Mouse (Mus musculus) lung, embryonic 15.5 days (tissue): ENCODE measurements around the gene Srrm1. TPM values are rescaled to one million over a fixed set of nuclear protein-coding genes. Genes with fewer than 3 reads are reported as not detected.

Experiments used
- ATAC-seq: fragments of 200-750 bp; cut with Nextera tagmentation; 2 replicates; pipeline ENCODE4 v1.8.0; 2017; ENCODE audit warnings: moderate number of reproducible peaks, borderline replicate concordance; ENCODE audit not compliant: low FRiP score, low TSS enrichment; ENCODE audit errors: extremely low read depth
- H3K27ac ChIP-seq: fragments of 300-500 bp; sonication (generic); 2 replicates; pipeline ENCODE4 v1.5.1; 2015; ENCODE audit warnings: moderate library complexity, mild to moderate bottlenecking, inconsistent platforms
- H3K27me3 ChIP-seq: fragments of 300-500 bp; sonication (generic); 2 replicates; pipeline ENCODE4 v1.6.1; 2015; ENCODE audit warnings: inconsistent platforms
- H3K36me3 ChIP-seq: fragments of 300-500 bp; sonication (generic); 2 replicates; pipeline ENCODE4 v1.6.1; 2015; ENCODE audit warnings: inconsistent platforms
- H3K4me1 ChIP-seq: fragments of 300-500 bp; sonication (generic); 2 replicates; pipeline ENCODE4 v1.6.1; 2015; ENCODE audit warnings: inconsistent platforms
- H3K4me2 ChIP-seq: fragments of 300-500 bp; sonication (generic); 2 replicates; pipeline ENCODE4 v1.6.1; 2015; ENCODE audit warnings: inconsistent platforms, mild to moderate bottlenecking, moderate library complexity
- H3K4me3 ChIP-seq: fragments of 300-500 bp; sonication (generic); 2 replicates; pipeline ENCODE4 v1.5.1; 2015; ENCODE audit warnings: mild to moderate bottlenecking, inconsistent platforms
- H3K9ac ChIP-seq: fragments of 300-500 bp; sonication (generic); 2 replicates; pipeline ENCODE4 v1.6.1; 2015; ENCODE audit warnings: inconsistent platforms
- H3K9me3 ChIP-seq: fragments of 300-500 bp; sonication (generic); 2 replicates; pipeline ENCODE4 v1.6.1; 2016; ENCODE audit warnings: inconsistent platforms
- WGBS: fragments of 180-500 bp; shearing (Covaris S2); methylation state at CpG from one replicate; pipeline ENCODE4 v1.1.7; 2015; 5-methylcytosine and 5-hydroxymethylcytosine counted together
- polyA plus RNA-seq: library from polyadenylated mRNA; unstranded; fragments of >200 nt; fragmentation: Nextera tagmentation; extraction: Ambion mirVana; gene quantifications from 2 replicates; pipeline ENCODE4 v1.2.1, GENCODE M21; 2015

Srrm1 gene
- polyA plus RNA-seq, 1 experiment from 2014 or later, result 199 TPM

DNA sequence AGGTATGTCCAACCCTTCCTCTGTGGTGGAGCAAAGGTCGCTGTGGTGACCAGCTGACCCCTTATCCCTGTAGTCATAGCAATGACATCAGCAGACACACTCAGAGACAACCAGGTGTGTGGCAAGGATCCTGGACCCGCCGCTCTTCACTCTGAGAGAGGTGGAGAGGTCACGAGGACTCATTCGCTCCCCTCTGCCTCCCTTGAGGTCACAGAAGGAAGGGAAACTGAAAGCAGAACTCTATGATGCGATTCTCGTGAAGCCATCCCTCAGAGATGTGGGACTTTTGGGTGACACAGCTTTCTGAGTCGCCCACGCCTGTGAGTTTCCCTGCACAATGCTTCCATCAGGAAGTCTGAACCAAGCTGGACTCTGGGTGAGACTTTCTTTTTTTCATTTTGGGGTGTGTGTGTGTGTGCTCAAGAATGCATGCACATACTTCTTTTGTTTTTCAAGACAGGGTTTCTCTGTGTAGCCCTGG, 39.3 kb downstream of the Srrm1 start:
- Histone ChIP-seq H3K9ac (no peak overlapping the region), H3K27ac (peak overlapping the region; percentile 93), H3K4me2 (peak overlapping the region; percentile 34), H3K27me3 (no peaks in the 10 kb centered on the region), H3K4me1 (peaks cover 34% of the 10 kb centered on the region), H3K9me3 (no peaks in the 10 kb centered on the region; the same call in 1 of the 2 replicates), H3K4me3 (no peak overlapping the region), H3K36me3 (peaks cover 37% of the 10 kb centered on the region)
- 54% methylated on average over 9 of the region's 9 CpGs for WGBS
- no peak; the same call in 1 of the 2 replicates for ATAC-seq

GRCm38 (mm10) chr4:135313111-135313691, 39.9 kb downstream of the Srrm1 start:
- H3K27ac ChIP-seq, result peak overlapping the region; percentile 93
- peaks cover 31% of the 10 kb centered on the region for H3K36me3 ChIP-seq
- peak overlapping the region; percentile 34 for H3K4me2 ChIP-seq
- 0 out of 2 replicates have a peak overlapping the region, but pooled peaks have one; percentile 2 for H3K9ac ChIP-seq
- H3K9me3 ChIP-seq, result no peaks in the 10 kb centered on the region; the same call in 1 of the 2 replicates
- H3K4me1 ChIP-seq, result peaks cover 34% of the 10 kb centered on the region
- 30% methylated on average over 17 of the region's 17 CpGs for WGBS
- no peaks in the 10 kb centered on the region for H3K27me3 ChIP-seq
- peak; percentile 72 for ATAC-seq
- no peak overlapping the region for H3K4me3 ChIP-seq

- ATAC-seq, result peak; percentile 89
- Histone ChIP-seq H3K36me3 (peaks cover 30% of the 10 kb centered on the region), H3K4me2 (peak overlapping the region; percentile 34), H3K9ac (0 out of 2 replicates have a peak overlapping the region, but pooled peaks have one; percentile 2), H3K9me3 (no peaks in the 10 kb centered on the region; the same call in 1 of the 2 replicates), H3K27ac (peak overlapping the region; percentile 93), H3K4me3 (no peak overlapping the region), H3K4me1 (peaks cover 35% of the 10 kb centered on the region), H3K27me3 (no peaks in the 10 kb centered on the region)
- 26% methylated on average over 4 of the region's 4 CpGs for WGBS
Observed at GRCm38 (mm10) chr4:135312706-135313105, 40.4 kb downstream of the Srrm1 start.

GRCm38 (mm10) chr4:135310371-135310770, 42.8 kb downstream of the Srrm1 start:
- ATAC-seq, result no peak

DNA sequence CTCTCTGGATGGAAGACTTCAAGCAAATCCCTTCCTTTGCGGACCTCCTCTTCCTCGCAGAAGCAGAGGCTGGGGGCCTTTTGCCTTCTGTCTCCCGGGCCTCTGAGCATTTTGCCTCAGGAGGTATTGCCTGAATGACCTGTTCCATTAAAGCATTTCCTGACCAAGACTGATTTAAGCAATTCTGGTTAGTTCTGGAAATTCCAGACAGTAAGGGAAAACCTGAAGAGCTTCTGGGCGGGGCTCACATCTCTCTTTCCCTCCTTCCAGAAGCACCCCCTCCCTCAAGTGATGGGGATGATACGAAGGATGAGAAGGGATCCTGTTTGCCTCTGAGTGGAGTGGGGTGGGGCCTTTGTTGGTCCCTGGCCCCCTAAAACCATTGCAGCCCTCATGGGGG, 43.4 kb downstream of the Srrm1 start:
- H3K9me3 ChIP-seq, result no peaks in the 10 kb centered on the region
- no peak overlapping the region for H3K4me3 ChIP-seq
- 61% methylated on average over 5 of the region's 5 CpGs for WGBS
- ATAC-seq, result no peak
- H3K36me3 ChIP-seq, result peaks cover 3% of the 10 kb centered on the region
- H3K4me2 ChIP-seq, result no peak overlapping the region
- no peak overlapping the region for H3K27ac ChIP-seq
- no peak overlapping the region for H3K9ac ChIP-seq
- peaks cover 49% of the 10 kb centered on the region for H3K4me1 ChIP-seq
- H3K27me3 ChIP-seq, result no peaks in the 10 kb centered on the region

More at GRCm38 (mm10) chr4:135310371-135310770, 42.8 kb downstream of the Srrm1 start:
- WGBS, result 71% methylated on average over 8 of the region's 8 CpGs
- Histone ChIP-seq H3K27ac (no peak overlapping the region), H3K9ac (no peak overlapping the region), H3K27me3 (no peaks in the 10 kb centered on the region), H3K4me2 (no peak overlapping the region), H3K4me1 (peaks cover 49% of the 10 kb centered on the region), H3K4me3 (no peak overlapping the region), H3K9me3 (no peaks in the 10 kb centered on the region; the same call in 1 of the 2 replicates), H3K36me3 (peaks cover 9% of the 10 kb centered on the region)

GRCm38 (mm10) chr4:135309112-135309659, 43.9 kb downstream of the Srrm1 start:
- H3K27me3 ChIP-seq, result no peaks in the 10 kb centered on the region
- peaks cover 47% of the 10 kb centered on the region for H3K4me1 ChIP-seq
- H3K9me3 ChIP-seq, result no peaks in the 10 kb centered on the region
- no peak overlapping the region for H3K9ac ChIP-seq
- no peak overlapping the region for H3K4me3 ChIP-seq
- H3K36me3 ChIP-seq, result no peaks in the 10 kb centered on the region
- no peak overlapping the region for H3K27ac ChIP-seq
- H3K4me2 ChIP-seq, result no peak overlapping the region
- ATAC-seq, result no peak
- 45% methylated on average over 9 of the region's 9 CpGs for WGBS

GRCm38 (mm10) chr4:135306971-135307632, 46.0 kb downstream of the Srrm1 start:
- H3K9me3 ChIP-seq, result no peaks in the 10 kb centered on the region
- H3K4me1 ChIP-seq, result peaks cover 26% of the 10 kb centered on the region
- H3K27me3 ChIP-seq, result no peaks in the 10 kb centered on the region
- H3K4me3 ChIP-seq, result no peak overlapping the region
- H3K27ac ChIP-seq, result peak overlapping the region; percentile 56
- H3K4me2 ChIP-seq, result no peak overlapping the region; the same call in 1 of the 2 replicates
- H3K36me3 ChIP-seq, result no peaks in the 10 kb centered on the region
- no peak overlapping the region for H3K9ac ChIP-seq
- WGBS, result 42% methylated on average over 17 of the region's 17 CpGs
- peak; percentile 13; the same call in 1 of the 2 replicates for ATAC-seq

DNA sequence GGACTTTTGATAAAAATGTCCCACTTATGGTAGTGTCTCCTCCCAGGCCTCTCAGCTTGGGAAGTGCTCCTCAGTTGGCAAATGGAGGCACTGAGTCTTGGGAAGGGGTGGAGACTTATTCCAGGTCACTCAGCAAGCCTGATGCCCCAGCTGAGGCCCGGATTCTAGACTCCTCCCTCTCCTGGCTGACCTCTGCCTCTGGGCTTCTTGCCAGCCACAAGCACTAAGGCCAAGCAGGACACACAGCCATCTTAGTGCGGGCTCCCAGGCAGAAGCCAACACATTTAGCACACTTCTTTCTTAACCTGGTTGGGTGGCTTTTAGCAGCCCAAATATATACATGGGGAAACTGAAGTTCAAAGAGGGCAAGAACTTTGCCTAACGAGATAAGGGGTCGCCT, 46.6 kb downstream of the Srrm1 start:
- Histone ChIP-seq H3K36me3 (no peaks in the 10 kb centered on the region), H3K9me3 (no peaks in the 10 kb centered on the region), H3K4me1 (peaks cover 28% of the 10 kb centered on the region), H3K27me3 (no peaks in the 10 kb centered on the region), H3K9ac (no peak overlapping the region), H3K27ac (peak overlapping the region; percentile 56), H3K4me2 (no peak overlapping the region), H3K4me3 (no peak overlapping the region)
- peak; percentile 35; the same call in 1 of the 2 replicates for ATAC-seq
- WGBS, result 35% methylated on average over 4 of the region's 4 CpGs

- H3K9me3 ChIP-seq, result no peaks in the 10 kb centered on the region
- H3K4me2 ChIP-seq, result no peak overlapping the region
- no peak for ATAC-seq
- no peaks in the 10 kb centered on the region for H3K27me3 ChIP-seq
- no peak overlapping the region for H3K4me3 ChIP-seq
- no peak overlapping the region for H3K9ac ChIP-seq
- no peaks in the 10 kb centered on the region for H3K36me3 ChIP-seq
- no peak overlapping the region for H3K27ac ChIP-seq
- H3K4me1 ChIP-seq, result peaks cover 34% of the 10 kb centered on the region
- 69% methylated on average over 10 of the region's 10 CpGs for WGBS
Observed at GRCm38 (mm10) chr4:135302261-135302660, 50.9 kb downstream of the Srrm1 start.

GRCm38 (mm10) chr4:135301166-135301565, 52.0 kb downstream of the Srrm1 start:
- Histone ChIP-seq H3K4me3 (no peak overlapping the region), H3K27ac (no peak overlapping the region), H3K27me3 (no peaks in the 10 kb centered on the region), H3K9ac (no peak overlapping the region), H3K4me2 (no peak overlapping the region), H3K9me3 (no peaks in the 10 kb centered on the region), H3K4me1 (peaks cover 27% of the 10 kb centered on the region), H3K36me3 (no peaks in the 10 kb centered on the region)
- WGBS, result 51% methylated on average over 3 of the region's 3 CpGs
- ATAC-seq, result no peak

DNA sequence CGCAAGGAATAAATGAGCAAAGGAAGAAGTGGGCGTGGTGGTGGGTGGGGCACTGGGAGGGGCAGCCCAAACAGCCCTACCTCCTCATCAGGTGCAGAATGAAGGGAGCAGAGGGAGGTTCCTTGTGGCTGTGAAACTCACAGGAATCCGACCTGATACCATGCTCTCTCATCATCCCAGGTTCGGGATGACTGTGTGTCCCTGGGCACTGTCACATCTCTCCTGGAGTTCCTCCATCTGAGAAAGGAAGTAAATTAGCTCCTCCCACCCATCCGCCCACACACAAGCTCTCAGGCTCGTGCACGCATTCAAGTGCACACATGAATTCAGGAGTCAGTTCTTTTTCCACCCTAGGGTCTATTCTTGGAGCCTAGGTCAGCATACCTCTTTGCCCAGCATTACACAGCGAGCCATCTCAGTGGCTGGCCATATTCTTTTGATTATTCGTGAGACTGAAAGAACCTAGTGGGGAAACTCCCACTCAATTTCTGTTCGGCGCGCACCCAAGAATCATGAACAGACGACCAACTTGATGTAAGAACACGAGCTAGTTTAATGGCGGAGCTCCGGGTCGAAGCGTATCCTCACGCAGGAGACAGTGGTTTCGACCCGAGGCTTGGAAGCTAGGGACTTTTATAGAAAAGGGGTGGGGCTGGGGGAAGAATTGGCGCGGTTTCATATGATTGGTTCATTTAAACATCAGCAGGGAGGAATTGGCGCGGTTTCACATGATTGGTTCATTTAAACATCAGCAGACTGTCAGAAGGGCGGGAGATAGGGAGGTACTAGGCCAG, 52.7 kb downstream of the Srrm1 start:
- no peak overlapping the region for H3K9ac ChIP-seq
- H3K27me3 ChIP-seq, result no peaks in the 10 kb centered on the region
- H3K27ac ChIP-seq, result no peak overlapping the region
- no peak for ATAC-seq
- no peak overlapping the region for H3K4me2 ChIP-seq
- H3K36me3 ChIP-seq, result no peaks in the 10 kb centered on the region
- H3K9me3 ChIP-seq, result no peaks in the 10 kb centered on the region
- H3K4me3 ChIP-seq, result no peak overlapping the region
- WGBS, result 87% methylated on average over 26 of the region's 26 CpGs
- H3K4me1 ChIP-seq, result peaks cover 27% of the 10 kb centered on the region
